Mouse (Mus musculus) neural tube, embryonic 10.5 days (tissue): Measurements from ENCODE around the gene Ncoa7.

Experiments
- DNase-seq: peaks from one replicate; pipeline ENCODE4 v3.0.0-alpha.2; 2017; ENCODE audit warnings: low spot score; ENCODE audit errors: extremely low spot score

Gene Ncoa7

DNA sequence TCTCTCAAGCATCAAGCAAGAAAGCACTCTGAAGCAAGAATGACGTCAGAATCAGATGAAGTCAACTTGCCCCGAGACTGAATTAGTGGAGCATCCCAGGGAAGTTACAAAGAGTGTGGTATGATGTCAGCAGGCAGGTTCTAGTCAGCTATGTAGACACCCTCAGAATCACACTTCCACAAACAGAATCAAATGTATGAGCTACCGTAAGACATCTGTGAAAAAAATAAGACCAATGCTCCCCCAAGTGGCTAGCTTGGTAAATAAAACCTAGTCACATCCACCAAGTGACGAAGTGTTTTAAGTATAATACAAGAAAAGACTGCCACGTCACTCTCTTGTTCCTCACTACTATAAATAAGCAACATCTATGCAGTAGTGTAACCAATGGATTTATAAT is 216.1 kb downstream of the Ncoa7 start:
- no peak for DNase-seq

DNA sequence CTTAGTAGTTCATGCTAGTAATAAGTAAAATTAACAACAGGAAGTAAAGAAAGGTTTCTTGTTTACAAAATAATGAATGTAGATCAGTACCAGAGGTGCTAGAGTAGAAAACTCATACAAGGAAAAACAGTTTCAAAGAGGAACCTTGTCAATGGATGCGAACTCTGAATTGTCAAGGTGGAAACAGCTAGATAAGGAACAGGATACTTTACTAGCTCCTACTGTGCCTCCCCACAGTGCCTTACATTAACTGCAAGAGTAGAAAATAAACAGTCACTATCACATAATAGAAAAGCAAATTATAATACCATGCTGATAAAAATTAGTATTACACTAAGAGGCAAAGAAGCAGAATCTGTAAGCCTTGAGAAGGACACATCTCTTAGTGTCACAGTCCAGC is 217.4 kb downstream of the Ncoa7 start:
- no peak for DNase-seq
